Mouse (Mus musculus) embryonic facial prominence, embryonic 13.5 days (tissue): ENCODE measurements around the gene Rabgap1. TPM values are rescaled to one million over a fixed set of nuclear protein-coding genes. Genes with fewer than 3 reads are reported as not detected.

Source experiments
- ATAC-seq: fragments of 200-750 bp; cut with Nextera tagmentation; 2 replicates; pipeline ENCODE4 v1.8.0; 2017; ENCODE audit warnings: low read depth; ENCODE audit not compliant: insufficient number of reproducible peaks, insufficient read depth, low FRiP score, low TSS enrichment
- H3K27ac ChIP-seq: fragments of 300-500 bp; sonication (generic); 2 replicates; pipeline ENCODE4 v1.5.1; 2015; ENCODE audit warnings: moderate library complexity, mild to moderate bottlenecking, inconsistent platforms
- H3K27me3 ChIP-seq: fragments of 300-500 bp; sonication (generic); 2 replicates; pipeline ENCODE4 v1.6.1; 2015; ENCODE audit warnings: mild to moderate bottlenecking, inconsistent platforms
- H3K36me3 ChIP-seq: fragments of 300-500 bp; sonication (generic); 2 replicates; pipeline ENCODE4 v1.6.1; 2015; ENCODE audit warnings: mild to moderate bottlenecking, inconsistent platforms
- H3K4me1 ChIP-seq: fragments of 300-500 bp; sonication (generic); 2 replicates; pipeline ENCODE4 v1.6.1; 2015; ENCODE audit warnings: inconsistent platforms
- H3K4me2 ChIP-seq: fragments of 300-500 bp; sonication (generic); 2 replicates; pipeline ENCODE4 v1.6.1; 2015; ENCODE audit warnings: moderate library complexity, mild to moderate bottlenecking, inconsistent platforms
- H3K4me3 ChIP-seq: fragments of 300-500 bp; sonication (generic); 2 replicates; pipeline ENCODE4 v1.5.1; 2015; ENCODE audit warnings: mild to moderate bottlenecking, inconsistent platforms
- H3K9ac ChIP-seq: fragments of 300-500 bp; sonication (generic); 2 replicates; pipeline ENCODE4 v1.6.1; 2015; ENCODE audit warnings: mild to moderate bottlenecking, inconsistent platforms
- H3K9me3 ChIP-seq: fragments of 300-500 bp; sonication (generic); 2 replicates; pipeline ENCODE4 v1.6.1; 2016; ENCODE audit warnings: inconsistent platforms
- WGBS: fragments of 180-500 bp; shearing (Covaris S2); methylation state at CpG from one replicate; pipeline ENCODE4 v1.1.7; 2015; ENCODE audit warnings: mixed read lengths; 5-methylcytosine and 5-hydroxymethylcytosine counted together
- polyA plus RNA-seq: library from polyadenylated mRNA; unstranded; fragments of >200 nt; fragmentation: Nextera tagmentation; extraction: Ambion mirVana; gene quantifications from 2 replicates; pipeline ENCODE4 v1.2.1, GENCODE M21; 2015

Rabgap1 gene
- polyA plus RNA-seq, 1 experiment from 2014 or later, result 60.5 TPM

- Histone ChIP-seq H3K27me3 (no peaks in the 10 kb centered on the region), H3K36me3 (peaks cover 18% of the 10 kb centered on the region), H3K4me3 (no peak overlapping the region), H3K4me1 (peaks cover 6% of the 10 kb centered on the region), H3K9me3 (no peaks in the 10 kb centered on the region), H3K9ac (no peak overlapping the region), H3K27ac (no peak overlapping the region), H3K4me2 (no peak overlapping the region)
- no peak for ATAC-seq
- 87% methylated on average over 4 of the region's 4 CpGs for WGBS
These were observed 75.6 kb downstream of the Rabgap1 start for GRCm38 (mm10) chr2:37518561-37519285.

- H3K27ac ChIP-seq, result no peak overlapping the region
- H3K4me2 ChIP-seq, result no peak overlapping the region
- H3K27me3 ChIP-seq, result no peaks in the 10 kb centered on the region
- H3K4me1 ChIP-seq, result peaks cover 6% of the 10 kb centered on the region
- H3K9me3 ChIP-seq, result no peaks in the 10 kb centered on the region
- H3K36me3 ChIP-seq, result peaks cover 18% of the 10 kb centered on the region
- no peak overlapping the region for H3K4me3 ChIP-seq
- no peak for ATAC-seq
- no peak overlapping the region for H3K9ac ChIP-seq
- WGBS, result 87% methylated on average over 1 of the region's 1 CpGs
These were observed 76.2 kb downstream of the Rabgap1 start for GRCm38 (mm10) chr2:37519286-37519640.

- H3K9ac ChIP-seq, result no peak overlapping the region
- ATAC-seq, result no peak
- H3K4me2 ChIP-seq, result no peak overlapping the region
- H3K4me3 ChIP-seq, result no peak overlapping the region
- H3K9me3 ChIP-seq, result no peaks in the 10 kb centered on the region
- 0 out of 2 replicates have a peak, but pooled peaks cover 3% of the 10 kb centered on the region for H3K36me3 ChIP-seq
- no peaks in the 10 kb centered on the region for H3K4me1 ChIP-seq
- no peaks in the 10 kb centered on the region for H3K27me3 ChIP-seq
- H3K27ac ChIP-seq, result no peak overlapping the region
These were observed 84.5 kb downstream of the Rabgap1 start for GRCm38 (mm10) chr2:37527587-37527986.

DNA sequence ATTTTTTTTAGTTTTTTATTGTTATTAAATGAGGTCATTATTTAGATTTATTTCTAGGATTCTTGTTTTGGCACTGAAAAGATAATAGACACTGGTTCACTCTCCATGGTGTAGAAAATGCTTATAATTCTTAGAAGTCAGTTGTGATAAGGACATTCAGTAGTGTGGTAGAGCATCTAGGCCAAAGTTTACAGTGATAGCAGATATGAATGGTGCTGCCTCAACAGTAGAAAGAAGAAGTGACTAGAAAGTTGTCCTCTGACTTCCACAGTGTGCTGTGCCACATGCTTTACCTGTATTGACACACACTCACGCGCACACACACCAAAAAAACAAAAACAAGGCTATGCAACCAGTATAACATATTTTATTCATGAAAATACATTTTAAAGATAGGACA is 86.3 kb downstream of the Rabgap1 start:
- H3K9ac ChIP-seq, result no peak overlapping the region
- 94% methylated on average over 2 of the region's 2 CpGs for WGBS
- no peak overlapping the region for H3K27ac ChIP-seq
- H3K9me3 ChIP-seq, result no peaks in the 10 kb centered on the region
- no peaks in the 10 kb centered on the region for H3K27me3 ChIP-seq
- no peak overlapping the region for H3K4me3 ChIP-seq
- no peaks in the 10 kb centered on the region for H3K4me1 ChIP-seq
- ATAC-seq, result no peak
- H3K4me2 ChIP-seq, result no peak overlapping the region
- peaks cover 18% of the 10 kb centered on the region for H3K36me3 ChIP-seq

DNA sequence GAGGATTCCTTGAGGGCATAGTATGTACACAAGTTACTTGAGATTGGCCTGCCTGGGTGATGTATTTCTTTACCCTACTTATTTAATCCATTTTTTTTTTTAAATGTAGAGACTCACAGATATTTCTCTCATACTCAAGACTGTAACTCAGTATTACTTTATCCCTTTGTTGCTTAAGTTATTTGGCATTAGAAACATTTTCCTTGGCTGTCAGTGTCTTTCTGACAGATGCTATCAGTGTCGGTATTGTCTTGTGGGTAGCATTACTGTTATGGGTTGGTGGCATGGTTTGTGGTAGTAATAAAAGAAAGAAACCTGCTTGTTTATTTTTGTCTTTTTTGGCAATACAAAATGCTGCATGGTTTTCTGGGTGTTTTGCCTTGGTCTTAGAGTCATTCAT is 87.7 kb downstream of the Rabgap1 start:
- ATAC-seq, result no peak
- Histone ChIP-seq H3K27ac (no peak overlapping the region), H3K27me3 (no peaks in the 10 kb centered on the region), H3K9me3 (no peaks in the 10 kb centered on the region), H3K4me2 (no peak overlapping the region), H3K4me3 (no peak overlapping the region), H3K9ac (no peak overlapping the region), H3K36me3 (peaks cover 31% of the 10 kb centered on the region), H3K4me1 (no peaks in the 10 kb centered on the region)
- WGBS, result 84% methylated on average over 1 of the region's 1 CpGs

GRCm38 (mm10) chr2:37531639-37532038 is 88.6 kb downstream of the Rabgap1 start:
- Histone ChIP-seq H3K9ac (no peak overlapping the region), H3K9me3 (no peaks in the 10 kb centered on the region), H3K27ac (no peak overlapping the region), H3K4me2 (no peak overlapping the region), H3K27me3 (no peaks in the 10 kb centered on the region), H3K4me3 (no peak overlapping the region), H3K4me1 (no peaks in the 10 kb centered on the region), H3K36me3 (peaks cover 38% of the 10 kb centered on the region)
- 84% methylated on average over 3 of the region's 3 CpGs for WGBS
- no peak for ATAC-seq

DNA sequence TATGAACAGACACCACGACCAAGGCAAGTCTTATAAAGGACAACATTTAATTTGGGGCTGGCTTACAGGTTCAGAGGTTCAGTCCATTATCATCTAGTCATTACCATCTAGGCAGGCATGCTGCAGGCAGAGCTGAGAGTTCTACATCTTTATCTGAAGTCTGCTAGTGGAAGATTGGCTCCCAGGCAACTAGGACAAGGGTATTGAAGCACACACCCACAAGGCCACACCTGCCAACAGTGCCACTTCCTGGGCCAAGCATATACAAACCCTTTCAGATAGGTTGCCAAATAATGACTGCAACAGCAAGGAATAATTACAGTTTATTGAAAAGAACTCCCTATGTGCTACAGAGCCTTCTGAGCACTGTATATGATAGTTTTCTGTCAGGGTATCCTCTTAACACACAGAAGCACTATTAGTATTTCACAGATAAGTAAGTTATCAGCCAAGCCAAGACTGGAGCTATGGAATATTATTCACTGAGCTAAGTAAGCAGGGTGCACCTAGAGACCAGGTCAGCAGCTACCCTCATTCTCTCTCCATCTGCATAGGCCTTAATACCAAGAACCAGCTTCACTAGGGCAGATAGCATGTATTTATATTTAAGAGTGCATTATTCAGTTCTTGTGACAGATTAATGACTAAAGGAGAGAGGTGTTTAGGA is 106.4 kb downstream of the Rabgap1 start:
- no peak for ATAC-seq
- Histone ChIP-seq H3K9me3 (0 out of 2 replicates have a peak, but pooled peaks cover 2% of the 10 kb centered on the region), H3K4me3 (no peak overlapping the region), H3K4me2 (no peak overlapping the region), H3K9ac (no peak overlapping the region), H3K27me3 (no peaks in the 10 kb centered on the region), H3K4me1 (no peaks in the 10 kb centered on the region), H3K36me3 (peaks cover 81% of the 10 kb centered on the region), H3K27ac (no peak overlapping the region)
- 89% methylated on average over 1 of the region's 1 CpGs for WGBS

DNA sequence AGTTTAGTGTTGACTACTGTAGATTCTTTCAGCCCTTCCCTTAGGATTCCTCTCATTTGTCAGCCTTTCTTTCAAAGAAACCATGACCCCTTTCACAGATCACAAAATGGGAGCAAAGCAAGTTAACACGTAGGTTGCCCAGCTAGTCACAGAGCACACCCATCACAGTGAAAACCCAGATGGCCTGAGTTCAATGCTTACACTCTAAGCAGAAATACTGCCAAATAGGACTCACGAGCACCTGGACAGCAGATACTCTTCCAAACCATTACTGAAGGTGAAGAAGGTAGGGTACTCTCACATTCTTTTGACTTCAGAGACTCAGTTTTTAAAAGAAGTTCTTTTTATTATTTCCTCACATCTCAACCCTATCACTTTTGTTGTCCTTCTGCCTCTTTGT is 113.3 kb downstream of the Rabgap1 start:
- no peaks in the 10 kb centered on the region for H3K4me1 ChIP-seq
- H3K36me3 ChIP-seq, result peaks cover 93% of the 10 kb centered on the region
- H3K4me2 ChIP-seq, result no peak overlapping the region
- H3K27me3 ChIP-seq, result no peaks in the 10 kb centered on the region
- no peak for ATAC-seq
- no peak overlapping the region for H3K4me3 ChIP-seq
- H3K9ac ChIP-seq, result no peak overlapping the region
- no peak overlapping the region for H3K27ac ChIP-seq
- H3K9me3 ChIP-seq, result 0 out of 2 replicates have a peak, but pooled peaks cover 2% of the 10 kb centered on the region
- 69% methylated on average over 2 of the region's 2 CpGs for WGBS

DNA sequence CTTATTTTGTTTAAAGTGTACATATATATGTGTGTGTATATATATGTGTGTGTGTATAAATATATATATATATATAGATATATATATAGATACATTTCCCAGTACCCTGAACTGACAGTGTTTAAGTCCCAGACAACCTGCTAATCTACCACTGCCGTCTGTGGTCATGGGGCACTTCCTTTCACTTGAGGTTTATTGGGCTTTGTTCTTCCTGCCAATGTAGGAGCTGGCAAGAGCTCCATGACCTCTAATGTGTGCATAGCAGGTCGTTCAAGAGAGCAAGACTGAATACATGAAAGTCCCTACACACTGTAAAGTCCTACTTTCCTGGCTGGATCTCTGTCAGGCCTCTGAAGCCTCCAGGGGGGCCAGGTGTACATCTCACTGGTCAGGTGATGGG is 122.5 kb downstream of the Rabgap1 start:
- no peak overlapping the region for H3K4me2 ChIP-seq
- no peak overlapping the region for H3K4me3 ChIP-seq
- no peak for ATAC-seq
- H3K9ac ChIP-seq, result no peak overlapping the region
- H3K9me3 ChIP-seq, result no peaks in the 10 kb centered on the region
- 78% methylated on average over 2 of the region's 2 CpGs for WGBS
- H3K4me1 ChIP-seq, result no peaks in the 10 kb centered on the region
- peaks cover 81% of the 10 kb centered on the region for H3K36me3 ChIP-seq
- no peaks in the 10 kb centered on the region for H3K27me3 ChIP-seq
- H3K27ac ChIP-seq, result no peak overlapping the region

DNA sequence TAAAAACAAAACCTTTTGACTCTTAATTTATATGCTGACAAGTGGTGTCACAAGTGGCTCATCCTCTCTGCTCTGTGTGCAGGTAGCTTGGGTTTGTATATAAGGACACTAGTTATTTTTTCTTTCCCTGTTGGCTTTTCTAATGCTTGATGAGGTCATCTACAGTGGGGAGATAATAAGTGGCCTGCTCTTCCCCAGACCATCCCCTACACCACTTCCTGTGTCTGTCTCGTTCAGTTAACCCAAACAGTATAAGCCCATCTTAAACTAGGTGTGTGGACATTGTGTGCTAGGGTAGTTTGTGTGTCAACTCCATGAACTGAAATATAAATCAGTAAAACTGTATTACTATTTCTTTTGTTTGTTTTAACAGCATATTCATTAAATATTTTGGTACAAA is 123.0 kb downstream of the Rabgap1 start:
- Histone ChIP-seq H3K4me2 (no peak overlapping the region), H3K4me3 (no peak overlapping the region), H3K4me1 (no peaks in the 10 kb centered on the region), H3K27me3 (no peaks in the 10 kb centered on the region), H3K9me3 (no peaks in the 10 kb centered on the region), H3K9ac (no peak overlapping the region), H3K36me3 (peaks cover 77% of the 10 kb centered on the region), H3K27ac (no peak overlapping the region)
- WGBS, result 84% methylated on average over 1 of the region's 1 CpGs
- ATAC-seq, result no peak

DNA sequence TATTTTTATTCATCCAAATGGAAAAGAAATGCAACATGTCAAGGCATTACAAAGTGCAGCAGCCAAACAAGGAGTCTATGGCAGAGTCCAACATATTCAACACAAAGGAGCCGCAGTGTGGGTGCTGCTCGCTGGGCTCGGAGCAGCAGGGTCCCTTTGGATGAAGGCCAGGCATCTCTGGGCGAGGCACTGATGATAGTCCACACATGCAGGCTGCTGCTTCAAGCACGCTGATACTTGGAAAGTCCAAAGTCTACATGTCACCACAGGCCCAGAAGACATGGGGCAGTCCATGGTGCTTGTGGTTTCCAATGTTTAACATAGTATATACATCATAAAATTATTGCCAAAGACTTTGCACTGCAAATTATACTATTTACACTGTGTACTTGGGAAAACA is 126.8 kb downstream of the Rabgap1 start:
- no peak overlapping the region for H3K9ac ChIP-seq
- no peak overlapping the region for H3K4me3 ChIP-seq
- H3K4me1 ChIP-seq, result no peaks in the 10 kb centered on the region
- WGBS, result 78% methylated on average over 5 of the region's 5 CpGs
- peaks cover 50% of the 10 kb centered on the region for H3K36me3 ChIP-seq
- H3K4me2 ChIP-seq, result no peak overlapping the region
- H3K27me3 ChIP-seq, result no peaks in the 10 kb centered on the region
- ATAC-seq, result no peak
- H3K9me3 ChIP-seq, result no peaks in the 10 kb centered on the region
- no peak overlapping the region for H3K27ac ChIP-seq

DNA sequence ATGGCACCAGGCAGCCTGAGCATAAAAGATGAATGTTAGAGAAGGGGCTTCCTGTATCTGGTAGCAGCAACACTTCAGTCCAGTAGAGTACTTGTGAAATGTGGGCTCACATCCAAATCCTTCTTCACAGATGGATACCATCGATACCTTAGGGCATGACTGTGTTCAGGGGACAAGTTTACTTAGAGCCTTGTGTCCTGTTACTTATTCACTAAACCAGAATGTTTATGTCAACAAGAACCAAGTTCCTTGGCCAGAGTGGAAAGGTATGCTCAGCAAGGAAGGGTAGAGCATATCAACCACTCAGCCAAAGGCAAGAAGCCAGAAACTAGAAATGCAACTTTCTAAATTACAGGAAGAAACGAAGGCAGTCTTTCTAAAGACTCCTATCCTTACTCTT is 127.6 kb downstream of the Rabgap1 start:
- no peaks in the 10 kb centered on the region for H3K4me1 ChIP-seq
- peaks cover 45% of the 10 kb centered on the region for H3K36me3 ChIP-seq
- no peak overlapping the region for H3K27ac ChIP-seq
- no peak overlapping the region for H3K4me3 ChIP-seq
- no peaks in the 10 kb centered on the region for H3K9me3 ChIP-seq
- no peak overlapping the region for H3K4me2 ChIP-seq
- ATAC-seq, result no peak
- H3K9ac ChIP-seq, result no peak overlapping the region
- H3K27me3 ChIP-seq, result no peaks in the 10 kb centered on the region
- 84% methylated on average over 2 of the region's 2 CpGs for WGBS
